Mouse (Mus musculus) embryonic facial prominence, embryonic 13.5 days (tissue): ENCODE results near the gene Coro7. TPM values are rescaled to one million over a fixed set of nuclear protein-coding genes. Genes with fewer than 3 reads are reported as not detected.
A peak's percentile ranks its signal among the peaks of the same experiment; 100 is the strongest.

Source experiments
- ATAC-seq: fragments of 200-750 bp; cut with Nextera tagmentation; 2 replicates; pipeline ENCODE4 v1.8.0; 2017; ENCODE audit warnings: low read depth; ENCODE audit not compliant: insufficient number of reproducible peaks, insufficient read depth, low FRiP score, low TSS enrichment
- H3K27ac ChIP-seq: fragments of 300-500 bp; sonication (generic); 2 replicates; pipeline ENCODE4 v1.5.1; 2015; ENCODE audit warnings: moderate library complexity, mild to moderate bottlenecking, inconsistent platforms
- H3K27me3 ChIP-seq: fragments of 300-500 bp; sonication (generic); 2 replicates; pipeline ENCODE4 v1.6.1; 2015; ENCODE audit warnings: mild to moderate bottlenecking, inconsistent platforms
- H3K36me3 ChIP-seq: fragments of 300-500 bp; sonication (generic); 2 replicates; pipeline ENCODE4 v1.6.1; 2015; ENCODE audit warnings: mild to moderate bottlenecking, inconsistent platforms
- H3K4me1 ChIP-seq: fragments of 300-500 bp; sonication (generic); 2 replicates; pipeline ENCODE4 v1.6.1; 2015; ENCODE audit warnings: inconsistent platforms
- H3K4me2 ChIP-seq: fragments of 300-500 bp; sonication (generic); 2 replicates; pipeline ENCODE4 v1.6.1; 2015; ENCODE audit warnings: moderate library complexity, mild to moderate bottlenecking, inconsistent platforms
- H3K4me3 ChIP-seq: fragments of 300-500 bp; sonication (generic); 2 replicates; pipeline ENCODE4 v1.5.1; 2015; ENCODE audit warnings: mild to moderate bottlenecking, inconsistent platforms
- H3K9ac ChIP-seq: fragments of 300-500 bp; sonication (generic); 2 replicates; pipeline ENCODE4 v1.6.1; 2015; ENCODE audit warnings: mild to moderate bottlenecking, inconsistent platforms
- H3K9me3 ChIP-seq: fragments of 300-500 bp; sonication (generic); 2 replicates; pipeline ENCODE4 v1.6.1; 2016; ENCODE audit warnings: inconsistent platforms
- WGBS: fragments of 180-500 bp; shearing (Covaris S2); methylation state at CpG from one replicate; pipeline ENCODE4 v1.1.7; 2015; ENCODE audit warnings: mixed read lengths; 5-methylcytosine and 5-hydroxymethylcytosine counted together
- polyA plus RNA-seq: library from polyadenylated mRNA; unstranded; fragments of >200 nt; fragmentation: Nextera tagmentation; extraction: Ambion mirVana; gene quantifications from 2 replicates; pipeline ENCODE4 v1.2.1, GENCODE M21; 2015

The Coro7 gene
- polyA plus RNA-seq, 1 experiment from 2014 or later, result 16.9 TPM

DNA sequence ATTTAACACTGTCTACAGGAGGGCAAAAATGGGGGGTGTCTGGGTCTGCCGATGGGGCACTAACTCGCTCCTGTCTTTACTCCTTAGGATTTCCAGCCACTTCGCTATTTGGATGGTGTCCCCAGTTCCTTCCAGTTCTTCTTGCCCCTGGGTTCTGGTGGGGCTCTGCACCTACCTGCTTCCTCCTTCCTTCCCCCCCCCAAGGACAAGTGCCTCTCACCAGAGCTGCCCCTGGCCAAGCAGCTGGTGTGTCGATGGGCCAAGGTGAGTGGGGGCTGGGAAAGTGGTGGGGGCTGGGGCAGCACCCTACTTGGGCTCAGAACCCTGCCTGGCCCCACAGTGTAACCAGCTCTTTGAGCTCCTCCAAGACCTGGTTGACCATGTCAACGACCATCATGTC, 68.4 kb downstream of the Coro7 start:
- 92% methylated on average over 5 of the region's 5 CpGs for WGBS
- no peak overlapping the region for H3K4me3 ChIP-seq
- H3K9me3 ChIP-seq, result no peaks in the 10 kb centered on the region
- no peak overlapping the region for H3K4me2 ChIP-seq
- no peak overlapping the region for H3K27ac ChIP-seq
- peaks cover 24% of the 10 kb centered on the region for H3K4me1 ChIP-seq
- H3K27me3 ChIP-seq, result no peaks in the 10 kb centered on the region
- H3K36me3 ChIP-seq, result peaks cover 78% of the 10 kb centered on the region
- no peak for ATAC-seq
- H3K9ac ChIP-seq, result no peak overlapping the region

GRCm38 (mm10) chr16:4608532-4609059, 71.0 kb downstream of the Coro7 start:
- Histone ChIP-seq H3K9me3 (no peaks in the 10 kb centered on the region), H3K4me2 (no peak overlapping the region), H3K4me3 (no peak overlapping the region), H3K27ac (no peak overlapping the region), H3K27me3 (no peaks in the 10 kb centered on the region), H3K36me3 (peaks cover 52% of the 10 kb centered on the region), H3K9ac (no peak overlapping the region), H3K4me1 (peaks cover 50% of the 10 kb centered on the region)
- 81% methylated on average over 19 of the region's 19 CpGs for WGBS
- no peak for ATAC-seq

DNA sequence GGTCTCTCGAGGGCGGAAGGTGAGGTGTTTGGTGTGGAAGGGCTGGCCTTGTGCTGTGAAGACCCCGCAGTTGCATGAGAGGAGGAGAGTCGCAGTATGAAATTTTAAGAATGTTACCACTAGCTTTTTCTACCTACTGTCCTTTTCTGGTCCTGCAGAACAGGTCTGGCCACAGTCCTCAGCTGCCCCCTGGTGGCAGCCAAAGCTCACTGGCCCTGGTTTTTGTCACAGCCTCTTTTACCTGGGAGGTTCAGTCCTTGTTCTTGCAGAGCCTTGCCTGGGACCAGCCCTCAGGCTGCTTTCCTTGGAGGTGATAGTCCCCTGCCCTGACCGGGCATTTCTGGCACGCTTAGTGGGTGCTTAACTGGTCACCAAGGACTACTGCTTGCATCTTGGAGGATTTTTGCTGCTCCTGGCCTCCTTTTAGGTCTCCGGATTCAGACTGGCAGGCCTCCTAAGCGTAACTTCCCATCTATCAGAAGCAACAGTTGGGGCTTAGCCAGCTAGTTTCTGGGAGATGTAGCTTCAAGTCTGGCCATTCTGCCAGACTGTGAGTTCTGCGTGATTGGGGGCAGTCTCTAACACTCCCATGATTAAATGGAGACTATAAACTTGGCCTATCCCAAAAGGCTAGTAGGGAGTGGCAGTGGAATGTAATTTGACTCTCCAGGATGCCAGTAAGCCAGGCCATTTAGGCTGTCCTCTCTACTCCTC, 71.6 kb downstream of the Coro7 start:
- Histone ChIP-seq H3K4me3 (no peak overlapping the region), H3K27ac (peak overlapping the region; percentile 68), H3K4me1 (peaks cover 56% of the 10 kb centered on the region), H3K9ac (peak overlapping the region; percentile 49; the same call in 1 of the 2 replicates), H3K4me2 (no peak overlapping the region), H3K9me3 (no peaks in the 10 kb centered on the region), H3K36me3 (peaks cover 46% of the 10 kb centered on the region), H3K27me3 (no peaks in the 10 kb centered on the region)
- ATAC-seq, result no peak
- 45% methylated on average over 9 of the region's 9 CpGs for WGBS

GRCm38 (mm10) chr16:4606431-4607084, 73.0 kb downstream of the Coro7 start:
- H3K9me3 ChIP-seq, result no peaks in the 10 kb centered on the region
- H3K27ac ChIP-seq, result peak overlapping the region; percentile 39; the same call in 1 of the 2 replicates
- WGBS, result 25% methylated on average over 5 of the region's 5 CpGs
- H3K4me3 ChIP-seq, result no peak overlapping the region
- peaks cover 68% of the 10 kb centered on the region for H3K4me1 ChIP-seq
- H3K4me2 ChIP-seq, result no peak overlapping the region
- no peak for ATAC-seq
- H3K9ac ChIP-seq, result 0 out of 2 replicates have a peak overlapping the region, but pooled peaks have one; percentile 44
- H3K36me3 ChIP-seq, result peaks cover 32% of the 10 kb centered on the region
- no peaks in the 10 kb centered on the region for H3K27me3 ChIP-seq

- Histone ChIP-seq H3K9ac (0 out of 2 replicates have a peak overlapping the region, but pooled peaks have one; percentile 7), H3K4me3 (no peak overlapping the region), H3K4me1 (peaks cover 76% of the 10 kb centered on the region), H3K9me3 (no peaks in the 10 kb centered on the region), H3K27ac (peak overlapping the region; percentile 39), H3K4me2 (peak overlapping the region; percentile 9; the same call in 1 of the 2 replicates), H3K27me3 (no peaks in the 10 kb centered on the region), H3K36me3 (peaks cover 23% of the 10 kb centered on the region)
- no peak for ATAC-seq
- WGBS, result 30% methylated on average over 13 of the region's 13 CpGs
Measured at GRCm38 (mm10) chr16:4605514-4606131, 74.0 kb downstream of the Coro7 start.

DNA sequence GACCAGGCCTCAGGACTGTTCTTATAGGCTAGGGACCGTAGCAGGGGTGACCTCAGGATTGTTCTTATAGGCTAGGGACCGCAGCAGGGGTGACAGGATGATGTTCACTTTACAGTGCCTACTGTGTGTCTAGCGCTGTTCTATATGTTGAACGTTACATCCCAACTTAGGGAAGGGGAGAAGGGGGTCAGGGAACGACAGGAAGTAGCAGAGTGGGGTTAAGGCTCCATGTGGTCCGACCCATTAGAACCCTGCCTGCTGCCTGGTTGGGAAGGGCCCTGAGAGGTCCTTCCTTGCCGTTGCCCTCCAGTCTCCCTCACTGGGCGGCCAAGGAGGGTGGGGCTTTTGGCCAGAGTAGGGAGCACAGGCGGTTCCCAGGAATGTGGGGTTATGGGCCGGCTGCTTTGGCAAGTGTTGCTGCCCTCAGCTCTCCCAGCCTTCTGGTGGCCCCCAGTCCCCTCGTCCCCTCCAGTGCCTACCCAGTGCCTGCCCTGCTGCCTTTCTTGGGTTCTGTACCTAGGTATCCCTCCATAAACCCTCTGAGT, 75.2 kb downstream of the Coro7 start:
- no peak overlapping the region for H3K4me3 ChIP-seq

DNA sequence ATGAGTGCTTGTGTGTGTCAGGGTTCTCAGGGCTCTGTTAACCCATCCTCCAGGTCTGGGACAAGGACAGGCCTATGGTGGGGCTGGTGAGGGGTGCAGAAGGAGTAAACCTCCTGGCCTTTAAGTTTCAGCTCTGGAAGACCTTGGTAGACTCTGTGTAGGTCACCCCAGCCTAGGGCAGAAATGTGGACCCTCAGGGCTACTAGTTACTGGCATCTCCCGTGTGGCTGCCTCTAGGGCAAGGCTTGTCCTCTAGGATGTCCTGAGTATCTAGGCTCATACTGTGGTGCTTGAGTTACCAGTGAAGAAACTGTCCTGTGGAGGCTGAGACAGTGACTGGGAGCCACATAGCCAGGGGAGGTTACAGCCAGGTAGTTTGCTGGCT, 76.1 kb downstream of the Coro7 start:
- peak overlapping the region; percentile 46 for H3K9ac ChIP-seq
- H3K36me3 ChIP-seq, result peaks cover 3% of the 10 kb centered on the region
- no peaks in the 10 kb centered on the region for H3K27me3 ChIP-seq
- WGBS, result 29% methylated on average over 1 of the region's 1 CpGs
- 0 out of 2 replicates have a peak overlapping the region, but pooled peaks have one; percentile 1 for H3K4me3 ChIP-seq
- no peaks in the 10 kb centered on the region for H3K9me3 ChIP-seq
- no peak for ATAC-seq
- peak overlapping the region; percentile 44 for H3K4me2 ChIP-seq
- peaks cover 95% of the 10 kb centered on the region for H3K4me1 ChIP-seq
- H3K27ac ChIP-seq, result peak overlapping the region; percentile 76

More for the DNA sequence above, 75.2 kb downstream of the Coro7 start:
- 62% methylated on average over 11 of the region's 11 CpGs for WGBS
- H3K36me3 ChIP-seq, result peaks cover 11% of the 10 kb centered on the region
- H3K4me1 ChIP-seq, result peaks cover 88% of the 10 kb centered on the region
- ATAC-seq, result no peak
- H3K4me2 ChIP-seq, result 0 out of 2 replicates have a peak overlapping the region, but pooled peaks have one; percentile 7
- H3K27me3 ChIP-seq, result no peaks in the 10 kb centered on the region
- no peaks in the 10 kb centered on the region for H3K9me3 ChIP-seq
- no peak overlapping the region for H3K9ac ChIP-seq
- peak overlapping the region; percentile 16; the same call in 1 of the 2 replicates for H3K27ac ChIP-seq

GRCm38 (mm10) chr16:4602766-4603452, 76.7 kb downstream of the Coro7 start:
- H3K4me2 ChIP-seq, result peak overlapping the region; percentile 44
- H3K9me3 ChIP-seq, result no peaks in the 10 kb centered on the region
- 0 out of 2 replicates have a peak overlapping the region, but pooled peaks have one; percentile 1 for H3K4me3 ChIP-seq
- peak overlapping the region; percentile 76 for H3K27ac ChIP-seq
- H3K9ac ChIP-seq, result peak overlapping the region; percentile 46
- H3K27me3 ChIP-seq, result no peaks in the 10 kb centered on the region
- peaks cover 95% of the 10 kb centered on the region for H3K4me1 ChIP-seq
- no peaks in the 10 kb centered on the region for H3K36me3 ChIP-seq
- 0 out of 2 replicates have a peak, but pooled peaks have one; percentile 40 for ATAC-seq
- WGBS, result 10% methylated on average over 7 of the region's 7 CpGs

DNA sequence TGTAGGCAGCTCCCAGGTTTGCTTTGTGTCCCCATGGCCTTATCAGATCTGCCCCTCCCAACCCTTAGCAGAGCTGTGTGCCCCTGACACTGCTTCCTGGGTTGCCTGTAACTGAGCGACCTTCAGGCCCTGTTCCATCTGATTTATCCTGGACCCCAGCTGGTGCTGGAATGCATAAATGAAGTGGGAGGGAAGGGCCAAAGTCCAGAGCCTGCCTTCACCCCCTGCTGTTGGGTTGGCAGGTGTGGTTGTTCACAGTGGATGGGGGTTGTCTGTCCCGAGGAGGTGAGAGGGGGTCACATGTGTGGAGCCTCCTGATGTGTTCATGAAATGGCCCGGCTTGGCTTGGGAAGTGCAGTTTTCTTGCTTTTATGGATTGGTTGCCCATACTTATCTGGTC, 77.4 kb downstream of the Coro7 start:
- Histone ChIP-seq H3K27ac (peak overlapping the region; percentile 76), H3K4me3 (no peak overlapping the region), H3K9me3 (no peaks in the 10 kb centered on the region), H3K4me2 (no peak overlapping the region), H3K9ac (0 out of 2 replicates have a peak overlapping the region, but pooled peaks have one; percentile 36), H3K36me3 (no peaks in the 10 kb centered on the region), H3K27me3 (no peaks in the 10 kb centered on the region), H3K4me1 (peaks cover 96% of the 10 kb centered on the region)
- WGBS, result 31% methylated on average over 3 of the region's 3 CpGs
- no peak for ATAC-seq

DNA sequence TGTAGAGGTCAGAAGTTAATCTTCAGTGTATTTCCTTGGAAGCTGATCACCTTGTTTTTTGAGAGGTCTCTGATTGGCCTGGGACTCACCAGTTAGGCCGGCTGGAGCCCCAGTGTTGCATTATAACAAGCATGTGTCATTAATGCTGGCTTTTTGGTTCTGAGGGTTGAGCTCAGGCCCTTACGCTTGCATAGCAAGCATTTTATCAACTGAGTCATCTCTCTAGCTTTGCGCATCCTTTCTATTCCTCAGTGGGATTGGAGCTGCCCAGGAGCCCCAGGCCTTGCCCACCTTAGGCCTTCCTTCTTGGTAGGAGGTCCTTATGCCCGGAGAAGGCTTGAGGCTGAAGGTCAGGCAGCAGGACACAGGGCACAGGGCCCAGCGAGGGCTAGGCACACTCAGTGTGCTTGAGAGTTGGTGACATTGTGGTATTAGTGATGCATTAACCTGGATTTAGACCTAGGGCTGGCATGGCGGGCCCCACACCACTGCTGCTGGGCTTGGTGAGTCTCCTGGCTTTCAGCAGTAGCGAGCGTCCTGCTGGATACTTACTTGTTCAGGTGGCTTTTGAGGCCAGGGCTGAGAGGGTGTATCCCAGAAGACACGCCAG, 78.8 kb downstream of the Coro7 start:
- no peaks in the 10 kb centered on the region for H3K36me3 ChIP-seq
- 76% methylated on average over 9 of the region's 9 CpGs for WGBS
- H3K4me2 ChIP-seq, result no peak overlapping the region
- 0 out of 2 replicates have a peak overlapping the region, but pooled peaks have one; percentile 8 for H3K9ac ChIP-seq
- H3K27me3 ChIP-seq, result no peaks in the 10 kb centered on the region
- peaks cover 96% of the 10 kb centered on the region for H3K4me1 ChIP-seq
- H3K4me3 ChIP-seq, result no peak overlapping the region
- H3K9me3 ChIP-seq, result no peaks in the 10 kb centered on the region
- H3K27ac ChIP-seq, result peak overlapping the region; percentile 44
- ATAC-seq, result no peak
